Mouse (Mus musculus): ENCODE results near the gene Nubp1. TPM values are rescaled to one million over a fixed set of nuclear protein-coding genes. Genes with fewer than 3 reads are reported as not detected.

The Nubp1 gene
- polyA plus RNA-seq, 1 experiment: 38.6 TPM

DNA sequence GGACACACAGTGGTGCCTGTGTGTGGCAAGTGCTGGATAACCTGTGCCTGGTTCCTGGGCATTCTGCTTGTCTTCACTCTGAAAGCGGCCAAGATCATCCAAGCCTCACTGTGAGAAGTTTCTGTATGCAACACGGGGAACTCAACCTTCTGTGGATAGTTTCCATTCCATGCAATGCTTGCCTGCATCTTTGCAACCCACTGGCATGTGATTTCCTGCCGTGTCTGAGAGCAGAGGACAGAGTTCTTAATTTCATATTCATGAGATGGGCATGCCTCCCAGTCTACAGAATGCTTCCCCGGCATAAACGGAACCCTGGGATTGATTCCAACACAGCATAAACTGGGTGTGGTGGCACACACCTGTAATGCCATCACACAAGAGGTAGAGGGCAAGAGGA is 26.3 kb downstream of the Nubp1 start:
- no peak overlapping the region; the same call in 1 of the 2 replicates for H3K27ac ChIP-seq (ENCODE audit: insufficient read depth, low read length)
- 61% methylated on average over 5 of the region's 5 CpGs for WGBS
- no peak overlapping the region for H3K4me3 ChIP-seq (ENCODE audit: extremely low read depth, insufficient read depth, insufficient read length)
- no peaks in the 10 kb centered on the region for H3K36me3 ChIP-seq (ENCODE audit: control insufficient read depth, insufficient read depth, low read length)
- no peak for DNase-seq (ENCODE audit: low read depth in 1 of 2, low spot score in 2 of 2)
- TF ChIP-seq CTCF (IDR thresholded peaks at IDR 0.05; ENCODE audit: extremely low read depth, insufficient read depth, insufficient read length, insufficient replicate concordance): no peak
- peaks cover 10% of the 10 kb centered on the region; the same call in 1 of the 2 replicates for H3K4me1 ChIP-seq (ENCODE audit: control insufficient read depth, insufficient read depth, insufficient read length)
- no peaks in the 10 kb centered on the region for H3K27me3 ChIP-seq (ENCODE audit: control insufficient read depth, insufficient read depth, low read length)

DNA sequence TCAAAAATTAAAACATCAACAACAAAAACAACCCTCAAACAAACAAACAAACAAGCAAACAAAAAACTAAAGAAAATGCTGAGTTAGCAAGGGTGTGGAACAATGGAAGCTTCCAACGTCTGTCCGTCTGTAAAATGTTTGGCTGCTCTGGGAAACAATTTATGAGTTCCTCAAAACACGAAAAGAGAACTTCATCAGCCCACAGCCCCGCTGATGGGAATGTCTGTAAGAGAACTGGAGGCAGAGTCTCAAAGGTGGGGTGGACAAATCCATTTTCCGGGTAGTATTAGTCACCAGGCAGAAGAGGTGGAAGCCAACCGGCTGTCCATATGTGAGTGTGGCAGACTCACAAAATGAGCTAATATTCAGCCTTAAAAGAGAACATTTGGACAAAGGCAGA is 29.6 kb downstream of the Nubp1 start:
- no peak for TF ChIP-seq CTCF (IDR thresholded peaks at IDR 0.05; ENCODE audit: extremely low read depth, insufficient read depth, insufficient read length, insufficient replicate concordance)
- no peak for TF ChIP-seq POLR2A (IDR thresholded peaks at IDR 0.05; ENCODE audit: low read depth, low read length)
- Histone ChIP-seq H3K4me1 (ENCODE audit: control insufficient read depth, insufficient read depth, insufficient read length) (no peaks in the 10 kb centered on the region), H3K36me3 (ENCODE audit: control insufficient read depth, insufficient read depth, low read length) (no peaks in the 10 kb centered on the region), H3K4me3 (ENCODE audit: extremely low read depth, insufficient read depth, insufficient read length) (no peak overlapping the region), H3K27me3 (ENCODE audit: control insufficient read depth, insufficient read depth, low read length) (no peaks in the 10 kb centered on the region), H3K27ac (ENCODE audit: insufficient read depth, low read length) (no peak overlapping the region)
- no peak for DNase-seq (ENCODE audit: low read depth in 1 of 2, low spot score in 2 of 2)
- WGBS: 43% methylated on average over 6 of the region's 6 CpGs

- DNase-seq (ENCODE audit: low read depth in 1 of 2, low spot score in 2 of 2): no peak
- H3K4me1 ChIP-seq (ENCODE audit: control insufficient read depth, insufficient read depth, insufficient read length): no peaks in the 10 kb centered on the region
- TF ChIP-seq POLR2A (IDR thresholded peaks at IDR 0.05; ENCODE audit: low read depth, low read length) (no peak), CTCF (IDR thresholded peaks at IDR 0.05; ENCODE audit: extremely low read depth, insufficient read depth, insufficient read length, insufficient replicate concordance) (no peak)
- WGBS: 62% methylated on average over 4 of the region's 4 CpGs
- no peaks in the 10 kb centered on the region for H3K36me3 ChIP-seq (ENCODE audit: control insufficient read depth, insufficient read depth, low read length)
- no peaks in the 10 kb centered on the region for H3K27me3 ChIP-seq (ENCODE audit: control insufficient read depth, insufficient read depth, low read length)
- H3K4me3 ChIP-seq (ENCODE audit: extremely low read depth, insufficient read depth, insufficient read length): no peak overlapping the region
- H3K27ac ChIP-seq (ENCODE audit: insufficient read depth, low read length): no peak overlapping the region
Observed at GRCm38 (mm10) chr16:10441761-10442160, 30.0 kb downstream of the Nubp1 start.

DNA sequence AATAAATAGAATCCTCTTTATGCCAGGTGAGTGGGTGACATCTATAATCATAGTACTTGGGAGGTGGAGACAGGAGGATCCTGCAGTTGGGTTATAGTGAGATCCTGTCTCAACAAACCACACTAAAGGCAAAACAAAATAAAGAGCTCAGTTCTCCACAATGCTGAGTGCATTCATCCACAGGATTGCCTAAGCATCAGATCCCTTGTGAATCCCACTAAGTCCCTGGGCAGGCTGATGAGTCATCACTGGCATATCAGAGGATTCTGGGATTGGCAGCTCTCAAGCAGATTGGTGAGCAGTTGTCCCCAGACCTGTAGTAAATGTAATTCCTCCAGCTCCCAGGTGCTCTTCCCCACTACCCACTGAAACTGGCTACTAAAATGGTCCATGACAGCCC is 32.0 kb downstream of the Nubp1 start:
- Histone ChIP-seq H3K4me3 (ENCODE audit: extremely low read depth, insufficient read depth, insufficient read length) (no peak overlapping the region), H3K27me3 (ENCODE audit: control insufficient read depth, insufficient read depth, low read length) (no peaks in the 10 kb centered on the region), H3K36me3 (ENCODE audit: control insufficient read depth, insufficient read depth, low read length) (no peaks in the 10 kb centered on the region), H3K27ac (ENCODE audit: insufficient read depth, low read length) (no peak overlapping the region), H3K4me1 (ENCODE audit: control insufficient read depth, insufficient read depth, insufficient read length) (peaks cover 4% of the 10 kb centered on the region; the same call in 1 of the 2 replicates)
- no peak for TF ChIP-seq CTCF (IDR thresholded peaks at IDR 0.05; ENCODE audit: extremely low read depth, insufficient read depth, insufficient read length, insufficient replicate concordance)
- DNase-seq (ENCODE audit: low read depth in 1 of 2, low spot score in 2 of 2): no peak

GRCm38 (mm10) chr16:10446573-10447263 is 35.0 kb downstream of the Nubp1 start:
- WGBS: 81% methylated on average over 13 of the region's 13 CpGs
- DNase-seq (ENCODE audit: low read depth in 1 of 2, low spot score in 2 of 2): no peak
- no peak overlapping the region for H3K27ac ChIP-seq (ENCODE audit: insufficient read depth, low read length)
- no peaks in the 10 kb centered on the region for H3K27me3 ChIP-seq (ENCODE audit: control insufficient read depth, insufficient read depth, low read length)
- H3K36me3 ChIP-seq (ENCODE audit: control insufficient read depth, insufficient read depth, low read length): no peaks in the 10 kb centered on the region
- peaks cover 4% of the 10 kb centered on the region; the same call in 1 of the 2 replicates for H3K4me1 ChIP-seq (ENCODE audit: control insufficient read depth, insufficient read depth, insufficient read length)
- no peak for TF ChIP-seq POLR2A (IDR thresholded peaks at IDR 0.05; ENCODE audit: low read depth, low read length)
- no peak for TF ChIP-seq CTCF (IDR thresholded peaks at IDR 0.05; ENCODE audit: extremely low read depth, insufficient read depth, insufficient read length, insufficient replicate concordance)
- H3K4me3 ChIP-seq (ENCODE audit: extremely low read depth, insufficient read depth, insufficient read length): no peak overlapping the region

- Histone ChIP-seq H3K4me1 (ENCODE audit: control insufficient read depth, insufficient read depth, insufficient read length) (peaks cover 4% of the 10 kb centered on the region; the same call in 1 of the 2 replicates), H3K4me3 (ENCODE audit: extremely low read depth, insufficient read depth, insufficient read length) (no peak within 1 kb of the TSS), H3K27ac (ENCODE audit: insufficient read depth, low read length) (no peak within 1 kb of the TSS), H3K36me3 (ENCODE audit: control insufficient read depth, insufficient read depth, low read length) (no peaks in the 10 kb centered on the region), H3K27me3 (ENCODE audit: control insufficient read depth, insufficient read depth, low read length) (no peaks in the 10 kb centered on the region)
- 77% methylated on average over 12 of the region's 12 CpGs for WGBS
- DNase-seq (ENCODE audit: low read depth in 1 of 2, low spot score in 2 of 2): no peak
- no peak for TF ChIP-seq CTCF (IDR thresholded peaks at IDR 0.05; ENCODE audit: extremely low read depth, insufficient read depth, insufficient read length, insufficient replicate concordance)
- TF ChIP-seq POLR2A (IDR thresholded peaks at IDR 0.05; ENCODE audit: low read depth, low read length): no peak
Observed at GRCm38 (mm10) chr16:10447264-10447594, 35.5 kb downstream of the Nubp1 start, which contains the start of gene Tvp23a. Gene Tvp23a, minus strand, starts transcription at chr16:10447362.

DNA sequence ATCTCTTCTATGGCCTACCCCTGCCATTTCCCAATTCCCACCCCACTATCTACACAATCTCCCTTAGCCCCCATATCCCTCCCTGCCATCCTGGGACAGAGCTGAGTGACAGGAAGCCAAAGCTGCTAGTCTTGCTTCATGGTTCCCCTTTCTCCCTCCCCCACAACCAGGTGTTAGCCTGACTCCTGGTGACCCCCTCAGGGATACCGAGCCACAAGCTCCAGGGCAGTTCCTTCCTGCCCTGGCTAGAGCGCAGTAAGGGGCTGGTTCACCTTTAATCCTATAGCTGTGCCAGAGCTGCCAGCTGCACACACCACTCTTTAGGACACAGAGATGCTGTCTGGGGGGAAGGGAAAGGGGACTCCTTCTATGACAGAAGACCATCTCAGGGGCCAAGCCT is 36.0 kb downstream of the Nubp1 start:
- no peak overlapping the region for H3K4me3 ChIP-seq (ENCODE audit: extremely low read depth, insufficient read depth, insufficient read length)
- H3K27ac ChIP-seq (ENCODE audit: insufficient read depth, low read length): no peak overlapping the region
- H3K27me3 ChIP-seq (ENCODE audit: control insufficient read depth, insufficient read depth, low read length): no peaks in the 10 kb centered on the region
- peaks cover 4% of the 10 kb centered on the region; the same call in 1 of the 2 replicates for H3K4me1 ChIP-seq (ENCODE audit: control insufficient read depth, insufficient read depth, insufficient read length)
- no peaks in the 10 kb centered on the region for H3K36me3 ChIP-seq (ENCODE audit: control insufficient read depth, insufficient read depth, low read length)
- TF ChIP-seq CTCF (IDR thresholded peaks at IDR 0.05; ENCODE audit: extremely low read depth, insufficient read depth, insufficient read length, insufficient replicate concordance) (no peak), POLR2A (IDR thresholded peaks at IDR 0.05; ENCODE audit: low read depth, low read length) (no peak)
- DNase-seq (ENCODE audit: low read depth in 1 of 2, low spot score in 2 of 2): no peak
- 37% methylated on average over 2 of the region's 2 CpGs for WGBS
